Mouse (Mus musculus): ENCODE results near the gene Spi1. TPM values are rescaled to one million over a fixed set of nuclear protein-coding genes. Genes with fewer than 3 reads are reported as not detected.
A peak's percentile ranks its signal among the peaks of the same experiment; 100 is the strongest.
"Not testable (repeated sequence)": the region's sequence is repeated elsewhere in the genome, so short reads cannot be mapped to it uniquely, and the experiment has no call there.

Spi1 gene
- polyA plus RNA-seq, 2 experiments = 15.6 to 20.5 TPM

GRCm38 (mm10) chr2:91101124-91101740, 19.0 kb downstream of the Spi1 start:
- no peaks in the 10 kb centered on the region for H3K27me3 ChIP-seq (ENCODE audit: control insufficient read depth, insufficient read depth, low read length)
- no peaks in the 10 kb centered on the region; the same call in 1 of the 2 replicates for H3K36me3 ChIP-seq (replicated peaks; ENCODE audit: control insufficient read depth, insufficient read depth, low read depth)
- peak; percentile 97 for TF ChIP-seq CTCF (IDR thresholded peaks at IDR 0.05; ENCODE audit: low read depth)
- no peak for TF ChIP-seq EP300 (IDR thresholded peaks at IDR 0.05; ENCODE audit: low read depth)
- H3K27ac ChIP-seq = no peak overlapping the region
- ATAC-seq (ENCODE audit: insufficient read depth) (peak; percentile 70), DNase-seq (ENCODE audit: low read depth in 3 of 3, low spot score in 3 of 3) (peak; percentile 71 to 76 (median 74))
- H3K9ac ChIP-seq (replicated peaks) = no peak overlapping the region
- WGBS (ENCODE audit: insufficient replicate concordance) = 4% methylated on average over 7 of the region's 7 CpGs
- peak overlapping the region; percentile 24; the same call in 1 of the 2 replicates for H3K4me2 ChIP-seq (ENCODE audit: low read depth)
- peaks cover 3 to 22% of the 10 kb centered on the region in 2 experiments for H3K4me1 ChIP-seq (replicated peaks; ENCODE audit: control insufficient read depth in 2 of 2, insufficient read depth in 2 of 2, low read length in 1 of 2)
- H3K9me3 ChIP-seq (ENCODE audit: control insufficient read depth, low read length) = no peaks in the 10 kb centered on the region
- no peak overlapping the region for H3K4me3 ChIP-seq (ENCODE audit: insufficient read depth in 1 of 2, low read depth in 2 of 2, low read length in 2 of 2)

GRCm38 (mm10) chr2:91108156-91108555, 26.0 kb downstream of the Spi1 start:
- H3K9ac ChIP-seq (replicated peaks) = no peak overlapping the region
- 31% methylated on average over 3 of the region's 3 CpGs for WGBS (ENCODE audit: insufficient replicate concordance)
- TF ChIP-seq CTCF (IDR thresholded peaks at IDR 0.05; ENCODE audit: low read depth) = no peak
- peak; percentile 36 for TF ChIP-seq EP300 (IDR thresholded peaks at IDR 0.05; ENCODE audit: low read depth)
- H3K27ac ChIP-seq = no peak overlapping the region
- peak overlapping the region; percentile 44 for H3K4me2 ChIP-seq (ENCODE audit: low read depth)
- H3K9me3 ChIP-seq (ENCODE audit: control insufficient read depth, low read length) = no peaks in the 10 kb centered on the region
- peaks cover 21 to 41% of the 10 kb centered on the region in 2 experiments for H3K4me1 ChIP-seq (replicated peaks; ENCODE audit: control insufficient read depth in 2 of 2, insufficient read depth in 2 of 2, low read length in 1 of 2)
- DNase-seq (ENCODE audit: low read depth in 3 of 3, low spot score in 3 of 3) (peak; percentile 26 to 31 (median 30)), ATAC-seq (ENCODE audit: insufficient read depth) (peak; percentile 58)
- no peak overlapping the region for H3K4me3 ChIP-seq (ENCODE audit: insufficient read depth in 1 of 2, low read depth in 2 of 2, low read length in 2 of 2)
- no peaks in the 10 kb centered on the region for H3K36me3 ChIP-seq (replicated peaks; ENCODE audit: control insufficient read depth, insufficient read depth, low read depth)
- no peaks in the 10 kb centered on the region for H3K27me3 ChIP-seq (ENCODE audit: control insufficient read depth, insufficient read depth, low read length)

- WGBS (ENCODE audit: insufficient replicate concordance) = 71% methylated on average over 5 of the region's 5 CpGs
- no peak overlapping the region for H3K9ac ChIP-seq (replicated peaks)
- no peaks in the 10 kb centered on the region for H3K27me3 ChIP-seq (ENCODE audit: control insufficient read depth, insufficient read depth, low read length)
- no peaks in the 10 kb centered on the region for H3K36me3 ChIP-seq (replicated peaks; ENCODE audit: control insufficient read depth, insufficient read depth, low read depth)
- TF ChIP-seq EP300 (IDR thresholded peaks at IDR 0.05; ENCODE audit: low read depth) = no peak
- no peak for TF ChIP-seq CTCF (IDR thresholded peaks at IDR 0.05; ENCODE audit: low read depth)
- H3K4me1 ChIP-seq (replicated peaks; ENCODE audit: control insufficient read depth in 2 of 2, insufficient read depth in 2 of 2, low read length in 1 of 2) = peaks cover 30 to 48% of the 10 kb centered on the region in 2 experiments
- H3K27ac ChIP-seq = no peak overlapping the region
- H3K9me3 ChIP-seq (ENCODE audit: control insufficient read depth, low read length) = no peaks in the 10 kb centered on the region
- no peak overlapping the region for H3K4me2 ChIP-seq (ENCODE audit: low read depth)
- no peak for ATAC-seq (ENCODE audit: insufficient read depth)
- H3K4me3 ChIP-seq (ENCODE audit: insufficient read depth in 1 of 2, low read depth in 2 of 2, low read length in 2 of 2) = no peak overlapping the region
- DNase-seq (ENCODE audit: low read depth in 3 of 3, low spot score in 3 of 3) = no peak
Observed at GRCm38 (mm10) chr2:91109241-91109640, 27.1 kb downstream of the Spi1 start.

- TF ChIP-seq EP300 (IDR thresholded peaks at IDR 0.05; ENCODE audit: low read depth) (no peak), CTCF (IDR thresholded peaks at IDR 0.05; ENCODE audit: low read depth) (no peak)
- 78% methylated on average over 5 of the region's 5 CpGs for WGBS (ENCODE audit: insufficient replicate concordance)
Observed at GRCm38 (mm10) chr2:91109807-91110385, 27.7 kb downstream of the Spi1 start.

GRCm38 (mm10) chr2:91110429-91110828, 28.2 kb downstream of the Spi1 start:
- no peak for DNase-seq (ENCODE audit: low read depth in 3 of 3, low spot score in 3 of 3)
- no peak for ATAC-seq (ENCODE audit: insufficient read depth)
- Histone ChIP-seq H3K4me3 (ENCODE audit: insufficient read depth in 1 of 2, low read depth in 2 of 2, low read length in 2 of 2) (no peak overlapping the region), H3K27me3 (ENCODE audit: control insufficient read depth, insufficient read depth, low read length) (no peaks in the 10 kb centered on the region), H3K27ac (no peak overlapping the region), H3K9me3 (ENCODE audit: control insufficient read depth, low read length) (no peaks in the 10 kb centered on the region), H3K4me1 (replicated peaks; ENCODE audit: control insufficient read depth in 2 of 2, insufficient read depth in 2 of 2, low read length in 1 of 2) (peaks cover 26 to 45% of the 10 kb centered on the region in 2 experiments), H3K36me3 (replicated peaks; ENCODE audit: control insufficient read depth, insufficient read depth, low read depth) (no peaks in the 10 kb centered on the region), H3K4me2 (ENCODE audit: low read depth) (no peak overlapping the region), H3K9ac (replicated peaks) (no peak overlapping the region)
- 76% methylated on average over 6 of the region's 6 CpGs for WGBS (ENCODE audit: insufficient replicate concordance)
- TF ChIP-seq EP300 (IDR thresholded peaks at IDR 0.05; ENCODE audit: low read depth) = no peak
- TF ChIP-seq CTCF (IDR thresholded peaks at IDR 0.05; ENCODE audit: low read depth) = 0 out of 2 replicates have a peak, but pooled peaks have one; percentile 22

More at GRCm38 (mm10) chr2:91109807-91110385, 27.7 kb downstream of the Spi1 start:
- ATAC-seq (ENCODE audit: insufficient read depth) (no peak), DNase-seq (ENCODE audit: low read depth in 3 of 3, low spot score in 3 of 3) (no peak)
- Histone ChIP-seq H3K9ac (replicated peaks) (no peak overlapping the region), H3K9me3 (ENCODE audit: control insufficient read depth, low read length) (no peaks in the 10 kb centered on the region), H3K27ac (no peak overlapping the region), H3K36me3 (replicated peaks; ENCODE audit: control insufficient read depth, insufficient read depth, low read depth) (no peaks in the 10 kb centered on the region), H3K4me2 (ENCODE audit: low read depth) (no peak overlapping the region), H3K4me1 (replicated peaks; ENCODE audit: control insufficient read depth in 2 of 2, insufficient read depth in 2 of 2, low read length in 1 of 2) (peaks cover 30 to 50% of the 10 kb centered on the region in 2 experiments), H3K27me3 (ENCODE audit: control insufficient read depth, insufficient read depth, low read length) (no peaks in the 10 kb centered on the region), H3K4me3 (ENCODE audit: insufficient read depth in 1 of 2, low read depth in 2 of 2, low read length in 2 of 2) (no peak overlapping the region)

- 93% methylated on average over 3 of the region's 3 CpGs for WGBS (ENCODE audit: insufficient replicate concordance)
- ATAC-seq (ENCODE audit: insufficient read depth); H3K27ac ChIP-seq; H3K4me3 ChIP-seq (ENCODE audit: insufficient read depth in 1 of 2, low read depth in 2 of 2, low read length in 2 of 2); H3K4me2 ChIP-seq (ENCODE audit: low read depth); H3K9ac ChIP-seq (replicated peaks); H3K9me3 ChIP-seq (ENCODE audit: control insufficient read depth, low read length); DNase-seq (ENCODE audit: low read depth in 3 of 3, low spot score in 3 of 3); H3K36me3 ChIP-seq (replicated peaks; ENCODE audit: control insufficient read depth, insufficient read depth, low read depth); H3K27me3 ChIP-seq (ENCODE audit: control insufficient read depth, insufficient read depth, low read length): not testable (repeated sequence)
- peaks cover 26 to 39% of the 10 kb centered on the region in 2 experiments for H3K4me1 ChIP-seq (replicated peaks; ENCODE audit: control insufficient read depth in 2 of 2, insufficient read depth in 2 of 2, low read length in 1 of 2)
Observed at GRCm38 (mm10) chr2:91111832-91112231, 29.6 kb downstream of the Spi1 start.
